Mouse (Mus musculus) myocyte (in vitro differentiated cells): ENCODE measurements around the gene Map1s.

ENCODE experiments used
- CEBPB ChIP-seq: IDR thresholded peaks from 2 replicates; pipeline ENCODE4 v1.6.1; 2011; ENCODE audit warnings: mild to moderate bottlenecking, moderate library complexity; ENCODE audit not compliant: poor library complexity, insufficient read depth, severe bottlenecking
- E2F4 ChIP-seq: IDR thresholded peaks from one replicate; pipeline ENCODE4 v1.6.1; 2011; ENCODE audit warnings: mild to moderate bottlenecking, control low read depth, moderate library complexity; ENCODE audit not compliant: insufficient read depth
- MAX ChIP-seq: IDR thresholded peaks from one replicate; pipeline ENCODE4 v1.6.1; 2011; ENCODE audit warnings: low read depth, mild to moderate bottlenecking, control low read depth
- MYOD1 ChIP-seq, 3 experiments: IDR thresholded peaks; one replicate each; pipeline ENCODE4 v1.6.1; 2011; ENCODE audit warnings: control low read depth in 2 of 3, low read depth in 2 of 3, mild to moderate bottlenecking in 2 of 3, moderate library complexity in 1 of 3; ENCODE audit not compliant: insufficient read length in 2 of 3, control insufficient read depth in 1 of 3
- MYOG ChIP-seq, 3 experiments: IDR thresholded peaks; one replicate each; pipeline ENCODE4 v1.6.1; 2011; ENCODE audit warnings: control low read depth in 2 of 3, low read depth in 2 of 3, mild to moderate bottlenecking in 2 of 3; ENCODE audit not compliant: insufficient read length in 2 of 3, control insufficient read depth in 1 of 3, insufficient read depth in 1 of 3
- POLR2A ChIP-seq: IDR thresholded peaks from one replicate; pipeline ENCODE4 v1.6.1; 2011; ENCODE audit warnings: low read depth, mild to moderate bottlenecking, control low read depth, moderate library complexity; ENCODE audit not compliant: insufficient read length
- POLR2AphosphoS2 ChIP-seq: IDR thresholded peaks from one replicate; pipeline ENCODE4 v1.6.1; 2011; ENCODE audit warnings: low read depth, control low read depth; ENCODE audit not compliant: insufficient read length
- REST ChIP-seq: IDR thresholded peaks from one replicate; pipeline ENCODE4 v1.6.1; 2011; ENCODE audit warnings: mild to moderate bottlenecking, control low read depth, moderate library complexity; ENCODE audit not compliant: insufficient read depth, insufficient read length
- SRF ChIP-seq: IDR thresholded peaks from one replicate; pipeline ENCODE4 v1.6.1; 2011; ENCODE audit warnings: low read depth; ENCODE audit not compliant: control insufficient read depth, insufficient read length
- TCF12 ChIP-seq: IDR thresholded peaks from one replicate; pipeline ENCODE4 v1.6.1; 2011; ENCODE audit warnings: mild to moderate bottlenecking, control low read depth; ENCODE audit not compliant: poor library complexity, insufficient read depth, severe bottlenecking
- TCF3 ChIP-seq: IDR thresholded peaks from one replicate; pipeline ENCODE4 v1.6.1; 2011; ENCODE audit warnings: low read depth, control low read depth; ENCODE audit not compliant: insufficient read length
- USF1 ChIP-seq: IDR thresholded peaks from one replicate; pipeline ENCODE4 v1.6.1; 2011; ENCODE audit warnings: low read depth, mild to moderate bottlenecking, control low read depth, moderate library complexity

GRCm38 (mm10) chr8:70899226-70899625 lies 6.5 kb upstream of the Map1s start:
- TF ChIP-seq POLR2AphosphoS2 (no peak), USF1 (no peak), POLR2A (no peak), MAX (no peak), MYOG (IDR thresholded peaks at IDR 0.05; ENCODE audit: control insufficient read depth in 1 of 3, insufficient read depth in 1 of 3, insufficient read length in 2 of 3, low read depth in 2 of 3) (no peak), REST (no peak), MYOD1 (IDR thresholded peaks at IDR 0.05; ENCODE audit: control insufficient read depth in 1 of 3, insufficient read length in 2 of 3, low read depth in 2 of 3) (no peak), CEBPB (no peak), SRF (no peak), E2F4 (no peak), TCF12 (no peak), TCF3 (no peak)
